Mouse (Mus musculus) heart, postnatal 0 days (tissue): ENCODE measurements around the gene Clpx. TPM values are rescaled to one million over a fixed set of nuclear protein-coding genes. Genes with fewer than 3 reads are reported as not detected.
A peak's percentile ranks its signal among the peaks of the same experiment; 100 is the strongest.
"Not testable (repeated sequence)": the region's sequence is repeated elsewhere in the genome, so short reads cannot be mapped to it uniquely, and the experiment has no call there.

Experiments used
- ATAC-seq: fragments of 200-750 bp; cut with Nextera tagmentation; 2 replicates; pipeline ENCODE4 v1.8.0; 2017; ENCODE audit warnings: low read depth, moderate number of reproducible peaks, moderate library complexity; ENCODE audit not compliant: insufficient read depth
- DNase-seq: peaks from one replicate; pipeline ENCODE4 v3.0.0-alpha.2; 2016; ENCODE audit warnings: low spot score
- H3K27ac ChIP-seq: fragments of 300-500 bp; sonication (generic); 2 replicates; pipeline ENCODE4 v1.5.1; 2014; ENCODE audit warnings: low read depth, mild to moderate bottlenecking
- H3K27me3 ChIP-seq: fragments of 300-500 bp; sonication (generic); 2 replicates; pipeline ENCODE4 v1.6.1; 2014; ENCODE audit warnings: low read length, mixed read lengths; ENCODE audit not compliant: control insufficient read depth, insufficient read depth
- H3K36me3 ChIP-seq: fragments of 300-500 bp; sonication (generic); replicated peaks from 2 replicates; pipeline ENCODE4 v1.6.1; 2014; ENCODE audit warnings: low read length, mixed read lengths; ENCODE audit not compliant: control insufficient read depth, insufficient read depth
- H3K4me1 ChIP-seq: fragments of 300-500 bp; sonication (generic); 2 replicates; pipeline ENCODE4 v1.6.1; 2014; ENCODE audit warnings: antibody characterized with exemption; ENCODE audit not compliant: control insufficient read depth, insufficient read depth
- H3K4me2 ChIP-seq: fragments of 300-500 bp; sonication (generic); 2 replicates; pipeline ENCODE4 v1.6.1; 2014; ENCODE audit warnings: low read depth, mild to moderate bottlenecking, low read length, moderate library complexity
- H3K4me3 ChIP-seq: fragments of 300-500 bp; sonication (generic); 2 replicates; pipeline ENCODE4 v1.5.1; 2014; ENCODE audit warnings: low read depth, low read length
- H3K9ac ChIP-seq: fragments of 300-500 bp; sonication (generic); replicated peaks from 2 replicates; pipeline ENCODE4 v1.6.1; 2014; ENCODE audit warnings: low read depth, low read length, mixed read lengths
- H3K9me3 ChIP-seq: fragments of 300-500 bp; sonication (generic); replicated peaks from 2 replicates; pipeline ENCODE4 v1.6.1; 2016; ENCODE audit warnings: low read length; ENCODE audit not compliant: control insufficient read depth
- CTCF ChIP-seq: IDR thresholded peaks from 2 replicates; pipeline ENCODE4 v1.5.1; 2016; ENCODE audit warnings: antibody characterized with exemption, control low read depth, low read depth
- EP300 ChIP-seq: IDR thresholded peaks from 2 replicates; pipeline ENCODE4 v1.6.1; 2016; ENCODE audit warnings: antibody characterized with exemption, low read depth
- WGBS: fragments of 180-500 bp; shearing (Covaris S2); extraction: QIAGEN DNeasy Blood & Tissue Kit; methylation state at CpG from one replicate; pipeline ENCODE4 v1.1.7; 2014; 5-methylcytosine and 5-hydroxymethylcytosine counted together
- polyA plus RNA-seq: library from polyadenylated mRNA; unstranded; fragments of >200 nt; fragmentation: Nextera tagmentation; extraction: Ambion mirVana; gene quantifications from 2 replicates; pipeline ENCODE4 v1.2.1, GENCODE M21; 2015
- total RNA-seq: library from RNA; depleted of rRNA; stranded (reverse); fragments of >200 nt; gene quantifications from 2 replicates; pipeline ENCODE4 v1.2.3, GENCODE M21; 2014; ENCODE audit warnings: low replicate concordance

Gene Clpx
- total and polyA plus RNA-seq, 2 experiments from 2014 or later, result 37.4 to 68.3 TPM

DNA sequence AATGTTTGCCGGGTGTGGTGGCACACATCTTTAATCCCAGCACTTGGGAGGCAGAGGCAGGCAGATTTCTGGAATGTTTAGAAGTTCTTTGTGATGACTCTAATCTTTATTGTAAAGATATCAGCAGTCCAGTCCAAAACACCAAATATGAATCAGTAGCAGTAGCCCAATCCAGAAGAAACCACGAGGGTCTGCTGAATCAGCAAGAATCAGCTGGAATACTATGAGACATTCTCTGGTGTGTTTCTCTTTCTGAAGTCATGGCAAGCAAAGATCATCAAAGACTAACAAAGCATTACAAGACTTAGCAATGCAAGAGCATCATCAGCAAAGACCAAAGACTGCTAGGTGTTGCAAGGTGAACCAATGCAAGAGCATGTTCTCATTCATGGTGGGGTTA is 46.4 kb downstream of the Clpx start:
- DNase-seq (no peak), ATAC-seq (no peak)
- TF ChIP-seq EP300 (no peak), CTCF (no peak)
- Histone ChIP-seq H3K4me1 (no peaks in the 10 kb centered on the region), H3K4me3 (no peak overlapping the region), H3K27ac (no peak overlapping the region), H3K27me3 (no peaks in the 10 kb centered on the region), H3K36me3 (no peaks in the 10 kb centered on the region), H3K9me3 (peaks cover 8% of the 10 kb centered on the region), H3K4me2 (no peak overlapping the region), H3K9ac (no peak overlapping the region)
- 85% methylated on average over 2 of the region's 2 CpGs for WGBS

GRCm38 (mm10) chr9:65345439-65345838 is 51.4 kb downstream of the Clpx start:
- DNase-seq, H3K36me3 ChIP-seq, H3K9me3 ChIP-seq, H3K27me3 ChIP-seq: not testable (repeated sequence)
- 60% methylated on average over 11 of the region's 11 CpGs for WGBS
- peak; percentile 9; the same call in 1 of the 2 replicates for ATAC-seq
- Histone ChIP-seq H3K4me3 (peak overlapping the region; percentile 99), H3K9ac (peak overlapping the region; percentile 99; the same call in 1 of the 2 replicates), H3K4me1 (peaks cover 19% of the 10 kb centered on the region), H3K4me2 (peak overlapping the region; percentile 97), H3K27ac (peak overlapping the region; percentile 99)

DNA sequence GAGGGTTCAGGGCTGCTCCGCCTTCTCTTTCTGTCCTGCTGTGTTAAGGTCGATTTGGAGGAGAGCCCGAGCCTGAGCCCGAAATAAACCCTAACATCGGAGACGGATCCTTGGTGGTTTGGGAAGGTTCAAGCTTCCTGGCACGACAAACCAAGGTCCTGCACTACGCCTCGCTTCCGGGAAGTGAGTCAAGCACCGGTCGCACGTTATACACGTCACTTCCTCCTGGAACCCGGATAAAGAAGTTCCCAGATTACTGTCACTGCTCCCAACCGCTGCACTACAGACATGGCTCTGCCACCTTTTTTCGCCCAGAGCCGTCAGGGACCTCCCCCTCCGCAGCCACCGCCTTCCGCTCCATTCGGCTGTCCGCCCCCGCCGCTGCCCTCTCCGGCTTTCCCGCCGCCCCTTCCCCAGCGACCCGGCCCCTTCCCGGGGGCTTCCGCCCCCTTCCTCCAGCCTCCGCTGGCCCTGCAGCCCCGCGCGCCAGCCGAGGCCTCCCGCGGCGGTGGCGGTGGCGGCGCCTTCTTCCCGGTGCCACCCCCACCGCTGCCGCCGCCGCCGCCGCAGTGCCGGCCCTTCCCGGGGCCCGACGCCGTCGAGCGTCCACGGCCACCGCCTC is 51.9 kb downstream of the Clpx start, which contains the start of gene Pdcd7:
Gene Pdcd7, plus strand, starts transcription at position 251 of the 622 bp plus-strand sequence.
- no peaks in the 10 kb centered on the region for H3K36me3 ChIP-seq
- H3K4me3 ChIP-seq, result peak within 1 kb of the TSS; percentile 99
- no peaks in the 10 kb centered on the region for H3K27me3 ChIP-seq
- peak; percentile 93 for ATAC-seq
- peak within 1 kb of the TSS; percentile 99 for H3K9ac ChIP-seq
- no peaks in the 10 kb centered on the region for H3K9me3 ChIP-seq
- peak; percentile 96 for DNase-seq
- TF ChIP-seq CTCF (no peak), EP300 (0 out of 2 replicates have a peak, but pooled peaks have one; percentile 53)
- 1% methylated on average over 50 of the region's 59 CpGs for WGBS
- peaks cover 23% of the 10 kb centered on the region for H3K4me1 ChIP-seq
- H3K27ac ChIP-seq, result peak within 1 kb of the TSS; percentile 99
- H3K4me2 ChIP-seq, result peak within 1 kb of the TSS; percentile 97

GRCm38 (mm10) chr9:65346476-65347111 is 52.5 kb downstream of the Clpx start:
- TF ChIP-seq CTCF, result no peak
- TF ChIP-seq EP300, result no peak
- ATAC-seq, result peak; percentile 73
- DNase-seq, result peak; percentile 65

GRCm38 (mm10) chr9:65347112-65347850 is 53.2 kb downstream of the Clpx start:
- peak; percentile 25 for DNase-seq
- H3K36me3 ChIP-seq, result no peaks in the 10 kb centered on the region
- peak overlapping the region; percentile 99 for H3K4me3 ChIP-seq
- no peak for TF ChIP-seq CTCF
- no peak for TF ChIP-seq EP300
- H3K9ac ChIP-seq, result peak overlapping the region; percentile 99
- peak overlapping the region; percentile 97 for H3K4me2 ChIP-seq
- H3K27ac ChIP-seq, result peak overlapping the region; percentile 99
- 18% methylated on average over 8 of the region's 8 CpGs for WGBS
- H3K4me1 ChIP-seq, result peaks cover 23% of the 10 kb centered on the region
- no peaks in the 10 kb centered on the region for H3K9me3 ChIP-seq
- H3K27me3 ChIP-seq, result no peaks in the 10 kb centered on the region
- no peak for ATAC-seq

More at GRCm38 (mm10) chr9:65346476-65347111, 52.5 kb downstream of the Clpx start:
- peak overlapping the region; percentile 99 for H3K9ac ChIP-seq
- peaks cover 23% of the 10 kb centered on the region for H3K4me1 ChIP-seq
- no peaks in the 10 kb centered on the region for H3K9me3 ChIP-seq
- peak overlapping the region; percentile 99 for H3K27ac ChIP-seq
- H3K36me3 ChIP-seq, result no peaks in the 10 kb centered on the region
- H3K4me2 ChIP-seq, result peak overlapping the region; percentile 97
- H3K27me3 ChIP-seq, result no peaks in the 10 kb centered on the region
- peak overlapping the region; percentile 99 for H3K4me3 ChIP-seq
- WGBS, result 1% methylated on average over 76 of the region's 77 CpGs
